Mouse (Mus musculus): Measurements from ENCODE around the gene Timm8b. TPM values are rescaled to one million over a fixed set of nuclear protein-coding genes. Genes with fewer than 3 reads are reported as not detected.

Timm8b gene
- total RNA-seq (2021), result 100 to 1,000 TPM; 211 to 231 TPM
- long read RNA-seq, experiment 1, transcript Timm8b-201 (2 exons, 518 nt), result major isoform, 168 of 172 reads
- long read RNA-seq, experiment 1, partial matches to known transcripts, result 4 of 172 reads
- long read RNA-seq, experiment 1, other reads (novel, unspliced or antisense), result 0 of 172 reads
- long read RNA-seq, experiment 2, transcript Timm8b-201 (2 exons, 518 nt), result major isoform, 209 of 213 reads
- long read RNA-seq, experiment 2, partial matches to known transcripts, result 3 of 213 reads
- long read RNA-seq, experiment 2, other reads (novel, unspliced or antisense), result 1 of 213 reads

GRCm38 (mm10) chr9:50603189-50603997 lies at the start of gene Timm8b, which contains the start of gene Sdhd:
Gene Timm8b (plus strand): TSS chr9:50603910.
Gene Sdhd (minus strand): TSS chr9:50603812.
- DNase-seq, result peak; percentile 95
- peak within 1 kb of the TSS; percentile 98 for H3K27ac ChIP-seq
- intact Hi-C loops (cut with DNase I), result no loop called here
- H3K4me3 ChIP-seq, result peak within 1 kb of the TSS; percentile 77
- TF ChIP-seq CTCF (IDR thresholded peaks at IDR 0.05), result no peak

- peak within 1 kb of the TSS; percentile 64 for H3K4me3 ChIP-seq
- intact Hi-C loops (cut with DNase I), result no loop called here
- no peak for TF ChIP-seq CTCF (IDR thresholded peaks at IDR 0.05)
- DNase-seq, result peak; percentile 38
- peak within 1 kb of the TSS; percentile 74 for H3K27ac ChIP-seq
These were observed 49.2 kb upstream of the Timm8b start, which contains the start of gene Il18 for GRCm38 (mm10) chr9:50554241-50555093. Gene Il18 (plus strand): TSS chr9:50554827.

GRCm38 (mm10) chr9:50555094-50555446 lies 48.6 kb upstream of the Timm8b start, which contains the start of gene Bco2:
Gene Bco2 (minus strand): TSS chr9:50555181.
- TF ChIP-seq CTCF (IDR thresholded peaks at IDR 0.05), result no peak
- DNase-seq, result no peak

GRCm38 (mm10) chr9:50561145-50561917 lies 42.4 kb upstream of the Timm8b start, which contains the start of gene Tex12:
Gene Tex12 (minus strand): TSS chr9:50561325.
- no peak for TF ChIP-seq CTCF (IDR thresholded peaks at IDR 0.05)
- H3K27ac ChIP-seq, result no peak within 1 kb of the TSS
- DNase-seq, result no peak
- no peak within 1 kb of the TSS for H3K4me3 ChIP-seq
- intact Hi-C loops (cut with DNase I), result no loop called here

More at GRCm38 (mm10) chr9:50555094-50555446, 48.6 kb upstream of the Timm8b start, which contains the start of gene Bco2:
- intact Hi-C loops (cut with DNase I), result no loop called here
- Histone ChIP-seq H3K4me3 (peak within 1 kb of the TSS; percentile 64), H3K27ac (peak within 1 kb of the TSS; percentile 74)

- DNase-seq, result no peak
- intact Hi-C loops (cut with DNase I), result no loop called here
- Histone ChIP-seq H3K4me3 (no peak overlapping the region), H3K27ac (no peak overlapping the region)
- no peak for TF ChIP-seq CTCF (IDR thresholded peaks at IDR 0.05)
These were observed 41.8 kb upstream of the Timm8b start for GRCm38 (mm10) chr9:50561918-50562360.

- no peak overlapping the region for H3K4me3 ChIP-seq
- peak; percentile 14 for DNase-seq
- TF ChIP-seq CTCF (IDR thresholded peaks at IDR 0.05), result no peak
- no peak overlapping the region for H3K27ac ChIP-seq
- intact Hi-C loops (cut with DNase I), result no loop called here
These were observed 38.5 kb upstream of the Timm8b start for GRCm38 (mm10) chr9:50565173-50565572.

- no peak for TF ChIP-seq CTCF (IDR thresholded peaks at IDR 0.05)
- intact Hi-C loops (cut with DNase I), result no loop called here
- H3K27ac ChIP-seq, result no peak overlapping the region
- DNase-seq, result no peak
- no peak overlapping the region for H3K4me3 ChIP-seq
These were observed 37.8 kb upstream of the Timm8b start for GRCm38 (mm10) chr9:50565940-50566339.

GRCm38 (mm10) chr9:50567372-50567771 lies 36.3 kb upstream of the Timm8b start:
- intact Hi-C loops (cut with DNase I), result no loop called here
- no peak overlapping the region for H3K4me3 ChIP-seq
- H3K27ac ChIP-seq, result no peak overlapping the region
- no peak for TF ChIP-seq CTCF (IDR thresholded peaks at IDR 0.05)
- no peak for DNase-seq

GRCm38 (mm10) chr9:50567881-50568280 lies 35.8 kb upstream of the Timm8b start:
- intact Hi-C loops (cut with DNase I), result no loop called here
- Histone ChIP-seq H3K27ac (no peak overlapping the region), H3K4me3 (no peak overlapping the region)
- DNase-seq, result peak; percentile 42
- TF ChIP-seq CTCF (IDR thresholded peaks at IDR 0.05), result no peak

GRCm38 (mm10) chr9:50569599-50570525 lies 33.8 kb upstream of the Timm8b start:
- TF ChIP-seq CTCF (IDR thresholded peaks at IDR 0.05), result no peak
- intact Hi-C loops (cut with DNase I), result no loop called here
- H3K27ac ChIP-seq, result no peak overlapping the region
- no peak for DNase-seq
- H3K4me3 ChIP-seq, result no peak overlapping the region

- no peak for TF ChIP-seq CTCF (IDR thresholded peaks at IDR 0.05)
- Histone ChIP-seq H3K4me3 (no peak overlapping the region), H3K27ac (no peak overlapping the region)
- intact Hi-C loops (cut with DNase I), result no loop called here
- no peak for DNase-seq
These were observed 23.3 kb upstream of the Timm8b start for GRCm38 (mm10) chr9:50580370-50580769.
